Mouse (Mus musculus): ENCODE measurements around the gene Myl6b.

The Myl6b gene

DNA sequence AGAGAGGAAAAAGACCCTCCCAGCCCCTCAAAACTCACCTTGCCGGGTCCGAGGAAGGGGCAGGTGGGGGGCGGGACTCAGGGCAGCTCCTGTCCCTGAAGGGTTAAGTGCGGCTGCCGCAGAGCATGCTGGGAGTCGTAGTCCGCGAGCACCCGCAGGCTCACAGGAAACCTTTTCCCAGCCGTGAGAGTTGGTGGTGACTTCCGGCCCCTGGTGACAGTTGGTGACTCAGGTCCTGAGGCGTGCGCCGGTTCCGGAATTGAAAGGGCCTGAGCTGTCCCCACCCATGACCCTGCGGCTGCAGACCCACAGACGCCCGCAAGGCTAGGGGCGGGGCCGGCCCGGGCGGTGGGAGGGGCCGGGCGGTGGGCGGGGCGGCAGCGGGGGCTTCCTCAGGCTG, at the start of gene Myl6b:
TSS of gene Myl6b (minus strand) at position 96 of the 400 bp plus-strand sequence.
- DNase-seq, result peak; percentile 97 to 98

DNA sequence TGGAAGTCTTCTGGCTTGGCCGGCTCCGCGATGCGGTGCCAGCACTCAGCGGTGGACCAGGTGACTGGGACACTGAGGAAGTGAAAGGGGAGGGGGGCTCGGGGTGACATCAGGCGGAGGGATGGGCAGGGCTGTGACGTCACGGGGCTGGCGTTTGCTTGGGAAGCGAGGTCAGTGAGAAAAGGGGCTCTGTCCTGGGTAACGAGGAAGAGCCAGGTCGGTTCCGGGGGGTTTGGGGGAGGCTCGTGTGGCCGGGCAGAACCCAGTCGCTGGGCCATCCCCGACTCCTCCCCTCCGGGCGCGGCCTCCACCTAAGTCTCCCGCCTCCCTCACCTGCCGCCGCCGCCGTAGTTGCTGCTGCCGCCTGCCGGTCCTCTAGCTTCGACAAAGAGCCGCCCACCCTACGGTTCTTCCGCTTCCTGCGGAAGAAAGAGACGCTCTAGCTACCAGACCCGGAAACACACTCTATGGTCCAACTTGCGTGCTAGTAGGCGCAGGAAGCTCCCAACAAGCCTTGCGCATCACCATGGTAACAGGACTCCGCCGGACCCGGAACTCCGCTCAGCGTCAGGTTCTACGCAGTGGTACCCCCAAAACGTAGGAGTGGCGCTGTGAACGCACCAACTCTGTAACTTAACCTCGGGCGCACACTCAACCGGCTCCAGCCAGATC, 49.0 kb upstream of the Myl6b start, which contains the start of gene Zc3h10:
TSS of gene Zc3h10 (minus strand) at position 414 of the 672 bp plus-strand sequence.
- DNase-seq, result peak; percentile 92 to 94

DNA sequence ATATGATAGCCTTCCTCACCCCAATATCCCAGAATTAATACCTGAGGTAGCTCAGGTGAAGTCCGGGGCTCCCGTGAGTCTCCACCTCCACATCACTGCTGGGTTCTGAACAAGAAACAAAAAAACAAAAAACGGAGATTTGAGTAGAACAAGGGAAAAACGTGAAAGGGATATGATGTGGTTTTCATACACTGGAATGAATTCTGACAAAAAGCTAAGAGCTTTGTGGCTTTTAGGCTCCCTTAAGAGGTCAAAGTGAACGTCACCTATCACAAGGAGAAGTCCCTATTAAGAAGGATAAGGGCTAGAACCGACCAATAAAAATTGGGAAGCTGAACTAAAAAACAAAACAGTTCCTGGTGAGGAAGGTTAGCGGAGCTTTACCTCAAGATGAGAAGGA, 48.3 kb upstream of the Myl6b start:
- DNase-seq, result no peak

DNA sequence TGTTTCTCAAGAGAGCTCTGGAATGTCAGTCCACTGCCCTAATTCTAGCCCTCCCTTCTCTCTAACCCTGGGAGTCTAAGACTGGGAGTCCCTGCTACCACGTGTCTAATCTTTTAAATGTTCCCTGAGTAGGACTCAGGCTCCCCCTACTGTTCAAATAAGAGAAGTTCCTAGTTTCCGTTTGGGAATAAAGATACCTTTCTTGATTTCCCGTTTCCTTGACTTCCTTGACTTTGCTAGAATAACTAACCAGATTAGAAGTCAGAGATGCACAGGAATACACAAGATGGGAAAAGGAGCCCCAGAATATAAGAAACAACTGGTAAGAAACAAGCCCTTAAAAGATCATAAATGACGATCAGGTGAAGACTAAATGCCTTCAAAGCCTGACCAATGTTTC, 47.9 kb upstream of the Myl6b start:
- no peak for DNase-seq

DNA sequence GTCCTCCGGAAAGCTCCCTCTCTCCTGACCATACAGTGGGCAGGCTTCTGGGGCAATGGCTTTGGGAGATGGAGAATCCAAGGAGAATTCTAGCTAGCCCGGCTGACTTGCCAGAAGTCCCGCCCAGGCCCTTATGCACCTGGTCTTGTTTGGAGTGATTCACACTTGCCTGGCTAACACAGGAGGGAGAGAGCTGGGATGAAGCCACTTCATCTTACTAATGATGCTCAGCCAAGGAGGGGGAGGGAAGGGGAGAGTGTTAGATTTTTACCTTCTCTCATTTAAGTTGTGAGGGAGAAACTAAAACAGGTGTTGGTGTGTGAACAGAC, 47.0 kb upstream of the Myl6b start:
- DNase-seq, result no peak

DNA sequence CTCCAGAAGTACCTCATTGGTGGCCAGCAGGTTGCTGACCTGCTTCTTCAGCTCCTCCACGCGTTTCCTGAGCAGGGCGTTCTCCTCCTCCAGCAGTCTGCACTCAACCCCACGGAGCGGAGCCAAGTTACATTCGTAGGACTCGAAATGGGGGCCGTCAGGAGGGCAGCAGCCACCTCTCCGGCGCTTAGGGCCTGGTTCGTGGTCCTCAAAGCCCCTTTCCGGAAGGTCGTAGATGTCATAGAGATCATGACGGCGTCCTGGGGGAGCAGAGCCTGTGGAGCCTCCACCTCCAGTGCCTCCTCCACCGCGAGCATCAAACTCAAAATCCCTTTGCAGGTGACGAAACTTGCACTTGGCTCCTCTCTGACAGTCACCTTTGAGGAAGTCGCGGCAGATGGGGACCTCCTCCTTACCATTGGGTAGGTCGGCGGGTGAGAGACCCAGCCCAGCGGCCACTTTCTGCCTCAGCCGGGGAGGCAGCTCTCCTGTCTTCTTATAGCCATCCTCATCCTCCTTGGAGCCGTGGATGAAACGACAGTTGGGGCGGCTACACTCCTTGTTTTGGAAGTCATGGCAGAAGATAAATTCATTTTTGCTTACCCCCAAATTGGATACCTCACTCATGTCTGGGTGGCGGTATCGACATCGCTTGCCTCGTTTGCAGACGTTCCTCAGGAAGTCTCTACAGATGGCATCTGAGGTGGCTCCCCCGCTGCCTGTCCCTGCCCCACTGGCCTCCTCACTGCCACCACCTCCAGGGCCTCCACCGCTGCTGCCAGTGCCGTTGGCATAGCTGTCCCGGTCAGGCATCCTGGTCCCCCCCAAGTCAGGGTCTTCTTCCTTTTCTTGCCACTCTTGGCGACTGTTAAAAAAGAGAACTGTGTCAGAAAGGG, 46.4 kb upstream of the Myl6b start:
- no peak for DNase-seq

DNA sequence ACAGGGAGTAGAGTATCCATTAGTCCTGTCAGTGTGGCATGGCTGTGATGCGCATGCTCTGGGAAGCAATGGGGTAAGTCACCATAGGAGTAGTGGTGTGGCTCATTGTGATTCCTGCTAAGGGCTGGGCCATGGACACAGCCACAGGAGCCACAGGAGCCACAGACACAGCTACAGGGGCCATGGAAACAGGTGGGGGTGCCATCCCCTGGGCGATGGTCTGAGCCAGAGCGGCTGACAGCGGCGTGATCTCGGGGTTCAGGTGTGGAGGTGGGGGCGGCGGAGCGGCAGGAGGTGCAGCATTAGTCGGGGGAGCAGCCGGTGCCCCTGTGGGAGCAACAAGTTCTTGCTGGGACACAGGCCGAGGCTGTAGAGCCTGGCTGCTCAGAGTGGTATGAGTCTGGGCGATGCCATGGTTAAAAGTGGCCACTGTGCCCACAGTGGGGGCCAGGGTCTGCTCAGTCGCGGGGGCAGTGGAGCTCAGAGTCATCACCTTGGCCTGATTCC, 45.7 kb upstream of the Myl6b start:
- DNase-seq, result no peak

DNA sequence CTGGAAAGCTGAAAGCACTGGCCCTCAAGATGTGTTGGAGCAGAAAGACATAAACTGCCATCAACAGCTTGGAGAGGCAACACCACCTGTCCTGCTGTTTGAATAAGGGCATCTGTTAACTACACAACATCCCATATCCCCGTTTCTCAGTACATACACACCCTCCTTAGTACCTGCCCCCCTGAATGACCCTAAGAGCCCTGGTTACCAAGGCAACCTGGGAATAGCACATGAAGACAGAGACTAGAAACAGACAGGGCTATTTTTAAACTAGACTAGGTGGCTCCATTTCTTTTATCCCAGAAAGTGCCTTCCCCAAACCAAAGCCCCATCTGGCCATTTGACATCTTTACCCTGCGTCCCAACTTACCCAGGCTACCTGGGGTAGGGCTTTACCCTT, 44.6 kb upstream of the Myl6b start:
- DNase-seq, result no peak

DNA sequence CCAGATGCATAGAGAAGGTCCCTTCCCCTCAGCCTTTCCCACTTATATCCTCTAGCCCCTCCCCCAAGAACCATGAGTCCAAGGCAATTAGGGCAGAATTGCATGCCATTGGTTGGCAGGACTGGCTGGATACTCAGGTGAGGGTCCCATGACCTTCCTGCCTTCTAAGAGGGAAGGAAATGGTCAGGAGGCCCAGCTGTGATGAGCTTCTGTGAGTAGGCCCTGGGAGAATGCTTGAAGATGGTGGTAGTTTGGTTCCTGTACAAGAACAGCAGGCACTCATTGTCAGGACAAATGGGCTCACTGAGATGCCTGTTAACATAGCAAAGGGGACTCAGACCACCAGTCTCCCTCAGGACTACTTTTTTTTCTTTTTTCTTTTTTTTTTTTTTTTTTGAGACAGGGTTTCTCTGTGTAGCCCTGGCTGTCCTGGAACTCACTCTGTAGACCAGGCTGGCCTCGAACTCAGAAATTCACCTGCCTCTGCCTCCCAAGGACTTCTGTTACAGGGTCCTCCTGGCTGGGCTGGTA, 39.9 kb upstream of the Myl6b start:
- DNase-seq, result no peak

DNA sequence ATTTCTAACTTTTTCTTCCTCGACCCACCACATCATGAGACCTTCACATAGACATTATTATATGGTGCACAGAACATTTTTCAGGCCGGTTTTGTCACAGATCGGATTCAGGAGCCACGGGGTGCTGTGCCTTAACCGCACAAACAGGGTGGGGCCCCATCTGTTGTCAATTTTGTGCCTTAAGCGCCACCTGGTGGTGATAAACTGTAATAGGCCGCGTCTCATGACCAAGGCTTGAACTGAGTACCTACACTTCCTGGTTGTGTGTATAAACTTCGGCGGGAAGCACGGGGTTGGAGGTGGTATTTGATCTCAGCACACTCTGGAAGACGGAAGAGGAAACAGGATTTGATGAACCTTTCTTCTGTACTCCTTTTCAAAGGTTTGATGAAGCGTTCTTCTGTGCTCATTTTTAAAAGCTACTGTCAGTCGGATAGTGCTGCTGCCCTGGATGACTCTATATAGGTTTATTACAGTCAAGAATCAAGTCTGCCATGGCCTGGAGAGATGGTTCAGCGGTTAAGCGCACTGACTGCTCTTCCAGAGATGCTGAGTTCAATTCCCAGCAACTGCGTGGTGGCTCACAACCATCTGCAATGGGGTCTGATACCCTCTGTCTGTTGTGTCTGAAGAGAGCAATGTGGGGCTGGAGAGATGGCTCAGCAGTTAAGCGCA, 37.9 kb upstream of the Myl6b start:
- DNase-seq, result peak; percentile 90 to 91

DNA sequence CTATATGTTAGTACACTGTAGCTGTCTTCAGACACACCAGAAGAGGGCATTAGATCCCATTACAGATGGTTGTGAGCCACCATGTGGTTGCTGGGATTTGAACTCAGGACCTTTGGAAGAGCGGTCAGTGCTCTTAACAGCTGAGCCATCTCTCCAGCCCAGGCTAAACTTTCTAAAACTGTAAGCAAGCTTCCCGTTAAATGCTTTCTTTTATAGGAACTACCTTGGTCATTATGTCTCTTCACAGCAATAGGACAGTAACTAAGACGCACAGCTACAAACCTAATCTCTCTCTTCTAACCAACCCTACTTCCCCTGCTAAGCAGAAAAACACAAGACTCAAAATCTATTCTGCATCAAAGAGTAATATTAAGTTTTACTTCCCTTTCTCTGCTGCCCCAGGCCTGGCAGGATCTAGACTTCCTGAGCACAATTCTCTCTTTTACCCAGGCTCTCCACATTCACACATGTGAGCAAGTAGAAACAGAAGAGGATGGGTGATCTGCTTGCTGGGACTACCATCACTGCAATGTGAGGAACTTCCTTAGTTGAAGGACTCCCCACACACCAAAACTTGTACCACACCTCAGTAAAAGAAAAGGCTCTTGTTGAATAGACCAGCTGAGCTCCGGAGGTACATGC, 37.3 kb upstream of the Myl6b start:
- no peak for DNase-seq

DNA sequence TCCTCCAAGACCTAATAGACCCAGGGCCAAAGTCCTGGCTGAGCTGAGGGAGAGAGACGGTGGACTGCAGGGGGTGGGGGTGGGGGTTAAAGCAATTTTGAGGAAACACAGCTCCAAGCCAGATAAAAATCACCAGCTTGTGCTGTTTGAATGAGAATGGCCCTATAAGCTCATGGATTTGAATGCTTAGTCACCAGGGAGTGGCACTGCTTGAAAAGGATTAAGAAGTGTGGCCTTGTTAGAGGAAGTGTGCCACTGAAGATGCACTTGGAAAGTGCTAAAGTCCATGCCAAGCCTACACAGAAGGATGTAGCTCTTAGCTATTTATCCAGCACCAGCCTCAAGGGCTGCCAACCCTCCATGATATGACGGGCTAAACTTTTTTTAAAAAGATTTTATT, 36.7 kb upstream of the Myl6b start:
- DNase-seq, result no peak

DNA sequence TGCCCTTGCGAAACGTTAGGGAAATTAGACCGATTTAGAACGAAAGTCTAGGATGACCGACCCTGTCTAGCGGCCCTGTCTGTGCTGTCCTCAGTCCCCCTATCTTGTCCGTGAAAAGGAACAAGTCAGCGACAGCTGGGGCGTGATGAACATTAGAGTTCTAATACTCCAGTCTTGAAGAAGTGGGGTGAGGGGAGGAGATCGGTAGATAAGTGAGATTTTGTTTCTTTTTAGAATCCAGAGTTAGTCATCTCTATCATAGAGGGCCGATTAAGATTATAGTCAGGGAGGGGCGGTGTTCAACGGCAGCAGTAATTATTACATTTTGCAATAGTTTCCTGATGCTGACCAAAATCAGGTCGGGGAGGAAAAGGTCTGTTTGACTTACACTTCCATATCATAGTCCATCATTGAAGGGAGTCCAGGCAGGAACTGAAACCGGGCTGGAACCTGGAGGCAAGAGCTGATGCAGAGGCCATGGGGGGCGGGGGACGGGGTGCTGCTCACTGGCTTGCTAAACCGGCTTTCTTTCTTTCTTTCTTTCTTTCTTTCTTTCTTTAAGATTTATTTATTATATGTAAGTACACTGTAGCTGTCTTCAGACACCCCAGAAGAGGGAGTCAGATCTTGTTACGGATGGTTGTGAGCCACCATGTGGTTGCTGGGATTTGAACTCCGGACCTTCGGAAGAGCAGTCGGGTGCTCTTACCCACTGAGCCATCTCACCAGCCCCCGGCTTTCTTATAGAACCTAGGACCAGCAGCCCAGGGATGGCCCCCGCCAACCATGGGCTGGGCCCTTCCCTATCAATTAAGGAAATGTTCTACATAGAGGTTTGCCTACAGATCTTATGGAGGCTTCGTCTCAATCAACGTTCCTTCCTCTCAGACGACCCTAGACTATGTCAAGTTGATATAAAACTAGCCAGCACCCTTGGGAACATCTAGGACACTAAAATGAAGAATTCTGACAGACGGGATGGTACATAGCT, 28.2 kb upstream of the Myl6b start:
- no peak for DNase-seq

DNA sequence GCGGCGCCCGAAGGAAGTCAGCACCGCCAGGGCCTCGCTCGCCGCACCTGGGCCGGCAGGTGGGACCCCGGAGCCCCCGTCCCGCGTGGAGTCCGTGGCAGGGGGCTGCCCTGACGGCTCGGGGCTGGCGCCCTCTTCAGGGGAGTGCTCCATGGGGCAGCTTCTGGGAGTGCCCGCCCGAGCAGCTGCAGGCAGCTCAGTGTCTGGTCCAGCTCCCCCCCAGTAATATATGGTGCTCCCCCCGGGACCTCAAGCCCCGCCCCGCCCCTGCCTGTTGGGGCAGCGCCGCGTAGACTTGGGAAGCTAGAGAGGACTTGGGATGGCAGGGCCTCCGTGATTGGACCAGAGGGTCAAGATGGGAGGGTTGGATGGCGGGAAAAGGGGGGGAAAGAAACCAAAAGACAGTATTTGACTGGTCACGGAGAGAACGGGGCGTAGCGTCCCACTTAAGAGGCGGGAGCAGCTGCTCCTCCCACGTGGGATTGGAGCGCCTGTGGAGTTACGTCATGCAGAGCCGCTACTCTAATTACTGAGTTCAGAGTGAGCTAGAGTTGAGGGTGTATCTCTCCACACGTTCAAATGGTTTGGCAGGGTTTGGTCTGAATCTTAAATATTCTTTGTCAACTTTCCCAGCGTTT, 27.3 kb upstream of the Myl6b start, which contains the start of gene Esyt1:
TSS of gene Esyt1 (minus strand) at position 201 of the 638 bp plus-strand sequence.
- DNase-seq, result peak; percentile 87 to 92

DNA sequence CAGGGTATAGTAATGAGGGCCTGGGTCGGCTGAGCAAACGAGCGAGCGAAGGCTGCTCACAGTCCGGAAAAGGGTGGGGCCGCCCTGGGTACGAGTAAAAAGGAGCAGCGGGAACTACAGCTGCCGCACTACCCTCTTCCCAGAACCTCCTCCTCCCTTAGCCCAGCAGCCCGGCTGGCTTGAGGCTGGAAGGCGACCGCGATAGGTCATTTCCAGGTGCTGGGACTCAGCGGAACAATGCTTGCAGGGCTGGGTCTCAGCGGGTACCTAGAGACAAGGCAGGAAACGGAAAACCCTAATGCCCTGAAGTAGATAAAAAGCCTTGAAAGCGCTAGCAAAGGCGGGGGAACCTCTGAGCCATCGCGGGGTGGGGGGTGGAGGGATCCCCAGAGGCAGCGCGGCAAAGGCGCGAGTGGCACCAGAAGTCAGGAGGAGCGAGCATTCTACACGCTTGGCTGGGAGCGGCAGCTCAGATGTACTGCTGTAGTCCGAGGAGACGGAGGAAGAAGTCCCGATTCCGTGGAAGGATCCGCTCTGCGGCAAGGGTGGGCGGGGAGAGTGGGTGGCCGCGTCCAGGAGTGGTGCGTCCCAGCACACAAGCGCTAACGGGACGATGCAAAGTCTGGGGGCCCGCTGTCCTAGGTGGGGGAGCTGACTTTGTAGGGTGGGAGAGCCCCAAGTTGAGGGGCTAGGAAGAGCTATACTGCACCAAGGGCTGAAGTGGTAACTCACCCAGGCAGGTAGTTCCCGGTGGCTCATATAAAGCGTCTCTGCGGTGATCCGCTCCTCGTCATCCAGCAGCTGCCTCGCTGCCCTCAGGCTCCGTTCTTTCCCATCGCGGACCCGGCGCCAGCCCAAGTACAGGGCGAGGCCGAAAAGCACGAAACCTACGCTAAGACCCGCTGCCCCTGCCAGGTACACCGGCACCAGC, 26.5 kb upstream of the Myl6b start:
- peak; percentile 68 to 71 for DNase-seq

DNA sequence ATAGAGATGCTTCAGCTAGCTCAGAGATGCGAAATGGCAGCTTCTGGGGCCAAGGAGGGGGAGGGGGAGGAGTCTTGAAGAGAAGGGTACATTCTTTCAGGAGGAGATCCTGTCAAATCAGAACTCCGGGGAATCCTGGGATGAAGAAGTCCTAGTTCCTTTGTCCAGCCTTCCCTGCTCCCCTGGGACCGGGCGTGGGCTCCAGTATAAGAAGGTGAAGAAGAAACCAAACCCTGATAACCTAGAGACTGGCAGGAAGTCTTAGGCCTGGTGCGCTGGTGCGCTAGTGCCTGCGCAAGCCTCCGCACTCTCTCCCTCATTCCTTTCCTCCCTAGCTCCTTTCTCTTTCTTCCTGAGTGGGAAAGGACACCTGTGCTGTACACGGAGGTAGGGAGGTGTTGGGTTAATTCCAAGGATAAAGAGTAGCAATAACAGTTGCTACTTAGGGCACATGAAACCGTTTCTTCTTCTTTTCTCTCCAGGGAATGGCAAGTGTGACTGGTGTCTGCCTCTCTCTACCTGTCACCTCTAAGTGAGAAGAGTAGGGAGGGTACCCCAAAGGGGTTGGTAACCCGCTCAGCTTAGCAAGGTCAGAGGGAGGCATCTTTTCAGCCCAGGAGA, 25.7 kb upstream of the Myl6b start:
- DNase-seq, result no peak

DNA sequence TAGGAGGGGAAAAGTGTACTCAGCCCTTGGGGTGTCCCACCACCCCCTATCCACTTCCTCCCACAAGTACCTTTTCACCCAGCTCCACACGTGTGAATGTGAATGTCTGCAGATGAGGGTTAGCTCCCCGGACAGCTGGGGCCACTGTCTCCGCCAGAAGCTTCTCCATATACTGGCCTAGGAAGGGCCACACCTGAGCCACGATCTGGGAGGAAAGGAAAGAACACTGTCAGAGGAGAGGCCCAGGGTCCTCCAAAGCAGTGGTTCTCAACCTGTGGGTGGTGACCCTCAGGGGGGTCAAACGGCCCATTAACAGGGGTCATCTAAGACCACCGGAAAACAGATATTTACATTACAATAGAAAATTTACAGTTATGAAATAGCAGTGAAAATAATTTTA, 23.9 kb upstream of the Myl6b start:
- DNase-seq, result no peak

DNA sequence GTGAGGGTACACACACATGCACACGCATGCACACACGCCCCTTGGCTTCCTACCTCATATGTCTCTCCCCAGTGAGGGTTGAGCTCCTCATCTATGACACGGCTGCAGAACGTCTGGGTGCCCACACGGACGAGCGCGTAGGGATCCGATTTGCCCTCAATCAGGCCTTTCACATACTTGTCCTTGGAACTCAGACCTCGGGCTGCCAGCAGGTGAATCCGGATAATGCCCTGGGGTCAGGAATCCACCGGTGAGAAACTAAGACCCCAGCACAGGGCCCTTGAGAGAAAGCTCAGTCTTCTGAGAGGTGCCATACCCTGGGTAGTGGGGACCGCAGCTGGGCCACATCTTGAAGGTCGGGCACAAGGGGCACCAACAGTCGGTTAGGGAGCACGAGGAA, 22.1 kb upstream of the Myl6b start:
- DNase-seq, result no peak

DNA sequence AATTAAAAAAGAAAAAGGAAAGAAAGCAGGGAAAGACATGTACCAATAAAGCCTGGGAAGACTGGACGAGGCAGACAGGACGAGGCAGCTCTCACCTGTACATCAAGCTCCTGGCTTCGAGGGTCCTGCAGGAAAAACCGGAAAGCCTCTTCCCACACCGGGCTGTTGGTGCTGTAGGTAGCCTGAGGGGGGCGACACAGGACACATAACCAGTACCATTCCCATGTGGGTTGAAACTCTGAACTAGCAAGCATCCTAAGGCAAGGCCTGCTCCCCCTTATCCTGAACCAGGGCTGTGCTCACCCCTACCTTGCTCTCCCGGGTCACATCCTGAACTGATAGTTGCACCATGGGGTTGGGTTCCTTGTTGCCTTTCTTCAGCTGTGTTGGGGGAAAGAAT, 20.3 kb upstream of the Myl6b start:
- DNase-seq, result peak; percentile 64 to 73
